Mouse (Mus musculus): ENCODE results near the gene Wdr46. TPM values are rescaled to one million over a fixed set of nuclear protein-coding genes. Genes with fewer than 3 reads are reported as not detected.
A peak's percentile ranks its signal among the peaks of the same experiment; 100 is the strongest.
"Not testable (repeated sequence)": the region's sequence is repeated elsewhere in the genome, so short reads cannot be mapped to it uniquely, and the experiment has no call there.

Gene Wdr46
- polyA plus RNA-seq, 1 experiment, result 20.5 TPM

- H3K4me1 ChIP-seq (ENCODE audit: control insufficient read depth, insufficient read depth, insufficient read length), result peaks cover 22% of the 10 kb centered on the region
- 62% methylated on average over 6 of the region's 6 CpGs for WGBS
- H3K4me3 ChIP-seq (ENCODE audit: extremely low read depth, insufficient read depth, insufficient read length), result no peak overlapping the region; the same call in 1 of the 2 replicates
- DNase-seq (ENCODE audit: low read depth in 1 of 2, low spot score in 2 of 2), result no peak
- peaks cover 3% of the 10 kb centered on the region; the same call in 1 of the 2 replicates for H3K36me3 ChIP-seq (ENCODE audit: control insufficient read depth, insufficient read depth, low read length)
- peak overlapping the region; percentile 93 for H3K27ac ChIP-seq (ENCODE audit: insufficient read depth, low read length)
- no peaks in the 10 kb centered on the region for H3K27me3 ChIP-seq (ENCODE audit: control insufficient read depth, insufficient read depth, low read length)
- TF ChIP-seq POLR2A (IDR thresholded peaks at IDR 0.05; ENCODE audit: low read depth, low read length) (no peak), CTCF (IDR thresholded peaks at IDR 0.05; ENCODE audit: extremely low read depth, insufficient read depth, insufficient read length, insufficient replicate concordance) (no peak)
These were observed 39.1 kb downstream of the Wdr46 start for GRCm38 (mm10) chr17:33979512-33980050.

GRCm38 (mm10) chr17:33980181-33981035, 39.9 kb downstream of the Wdr46 start:
- H3K4me1 ChIP-seq (ENCODE audit: control insufficient read depth, insufficient read depth, insufficient read length), result peaks cover 22% of the 10 kb centered on the region
- no peak overlapping the region for H3K4me3 ChIP-seq (ENCODE audit: extremely low read depth, insufficient read depth, insufficient read length)
- DNase-seq (ENCODE audit: low read depth in 1 of 2, low spot score in 2 of 2), result no peak
- 84% methylated on average over 19 of the region's 19 CpGs for WGBS
- peak overlapping the region; percentile 88 for H3K27ac ChIP-seq (ENCODE audit: insufficient read depth, low read length)
- H3K27me3 ChIP-seq (ENCODE audit: control insufficient read depth, insufficient read depth, low read length), result no peaks in the 10 kb centered on the region
- 0 out of 2 replicates have a peak, but pooled peaks cover 2% of the 10 kb centered on the region for H3K36me3 ChIP-seq (ENCODE audit: control insufficient read depth, insufficient read depth, low read length)
- no peak for TF ChIP-seq POLR2A (IDR thresholded peaks at IDR 0.05; ENCODE audit: low read depth, low read length)
- TF ChIP-seq CTCF (IDR thresholded peaks at IDR 0.05; ENCODE audit: extremely low read depth, insufficient read depth, insufficient read length, insufficient replicate concordance), result no peak

- Histone ChIP-seq H3K4me1 (ENCODE audit: control insufficient read depth, insufficient read depth, insufficient read length) (peaks cover 22% of the 10 kb centered on the region), H3K27ac (ENCODE audit: insufficient read depth, low read length) (peak overlapping the region; percentile 97), H3K4me3 (ENCODE audit: extremely low read depth, insufficient read depth, insufficient read length) (peak overlapping the region; percentile 66)
- peak; percentile 13; the same call in 1 of the 2 replicates for TF ChIP-seq POLR2A (IDR thresholded peaks at IDR 0.05; ENCODE audit: low read depth, low read length)
- TF ChIP-seq CTCF (IDR thresholded peaks at IDR 0.05; ENCODE audit: extremely low read depth, insufficient read depth, insufficient read length, insufficient replicate concordance), result peak; percentile 28; the same call in 1 of the 2 replicates
- not testable (repeated sequence) for H3K36me3 ChIP-seq (ENCODE audit: control insufficient read depth, insufficient read depth, low read length); H3K27me3 ChIP-seq (ENCODE audit: control insufficient read depth, insufficient read depth, low read length)
- 2% methylated on average over 27 of the region's 27 CpGs for WGBS
- peak; percentile 85 to 95 for DNase-seq (ENCODE audit: low read depth in 1 of 2, low spot score in 2 of 2)
These were observed 40.9 kb downstream of the Wdr46 start for GRCm38 (mm10) chr17:33981192-33981909.

GRCm38 (mm10) chr17:33982136-33982535, 41.7 kb downstream of the Wdr46 start:
- not testable (repeated sequence) for H3K27me3 ChIP-seq (ENCODE audit: control insufficient read depth, insufficient read depth, low read length); H3K36me3 ChIP-seq (ENCODE audit: control insufficient read depth, insufficient read depth, low read length); H3K27ac ChIP-seq (ENCODE audit: insufficient read depth, low read length); H3K4me3 ChIP-seq (ENCODE audit: extremely low read depth, insufficient read depth, insufficient read length)
- peaks cover 22% of the 10 kb centered on the region for H3K4me1 ChIP-seq (ENCODE audit: control insufficient read depth, insufficient read depth, insufficient read length)
- peak in 1 of 2 experiments; percentile 67 for DNase-seq (ENCODE audit: low read depth in 1 of 2, low spot score in 2 of 2)
- 12% methylated on average over 8 of the region's 8 CpGs for WGBS
- TF ChIP-seq CTCF (IDR thresholded peaks at IDR 0.05; ENCODE audit: extremely low read depth, insufficient read depth, insufficient read length, insufficient replicate concordance), result peak; percentile 47; the same call in 1 of the 2 replicates

GRCm38 (mm10) chr17:33991788-33992664, 51.6 kb downstream of the Wdr46 start:
- Histone ChIP-seq H3K36me3 (ENCODE audit: control insufficient read depth, insufficient read depth, low read length) (peaks cover 9% of the 10 kb centered on the region), H3K4me3 (ENCODE audit: extremely low read depth, insufficient read depth, insufficient read length) (no peak overlapping the region), H3K27me3 (ENCODE audit: control insufficient read depth, insufficient read depth, low read length) (no peaks in the 10 kb centered on the region), H3K4me1 (ENCODE audit: control insufficient read depth, insufficient read depth, insufficient read length) (peaks cover 3% of the 10 kb centered on the region; the same call in 1 of the 2 replicates), H3K27ac (ENCODE audit: insufficient read depth, low read length) (no peak overlapping the region)
- WGBS, result 38% methylated on average over 10 of the region's 10 CpGs
- no peak for TF ChIP-seq POLR2A (IDR thresholded peaks at IDR 0.05; ENCODE audit: low read depth, low read length)
- TF ChIP-seq CTCF (IDR thresholded peaks at IDR 0.05; ENCODE audit: extremely low read depth, insufficient read depth, insufficient read length, insufficient replicate concordance), result peak; percentile 59; the same call in 1 of the 2 replicates
- DNase-seq (ENCODE audit: low read depth in 1 of 2, low spot score in 2 of 2), result peak; percentile 54 to 73

- no peak for DNase-seq (ENCODE audit: low read depth in 1 of 2, low spot score in 2 of 2)
- TF ChIP-seq CTCF (IDR thresholded peaks at IDR 0.05; ENCODE audit: extremely low read depth, insufficient read depth, insufficient read length, insufficient replicate concordance), result no peak
- TF ChIP-seq POLR2A (IDR thresholded peaks at IDR 0.05; ENCODE audit: low read depth, low read length), result no peak
- Histone ChIP-seq H3K4me1 (ENCODE audit: control insufficient read depth, insufficient read depth, insufficient read length) (peaks cover 6% of the 10 kb centered on the region; the same call in 1 of the 2 replicates), H3K4me3 (ENCODE audit: extremely low read depth, insufficient read depth, insufficient read length) (no peak overlapping the region), H3K27ac (ENCODE audit: insufficient read depth, low read length) (no peak overlapping the region), H3K36me3 (ENCODE audit: control insufficient read depth, insufficient read depth, low read length) (peaks cover 23% of the 10 kb centered on the region), H3K27me3 (ENCODE audit: control insufficient read depth, insufficient read depth, low read length) (no peaks in the 10 kb centered on the region)
- 88% methylated on average over 8 of the region's 8 CpGs for WGBS
These were observed 54.5 kb downstream of the Wdr46 start for GRCm38 (mm10) chr17:33994959-33995358.
